Mouse (Mus musculus) CH12.LX (cell line): ENCODE results near the gene Col16a1. TPM values are rescaled to one million over a fixed set of nuclear protein-coding genes. Genes with fewer than 3 reads are reported as not detected.

Source experiments
- DNase-seq: peaks from one replicate; pipeline ENCODE4 v3.0.0-alpha.2; 2013; ENCODE audit errors: extremely low read depth
- H3K27ac ChIP-seq: 2 replicates; pipeline ENCODE4 v1.5.1; 2012; ENCODE audit warnings: low read depth, mild to moderate bottlenecking, control low read depth, moderate library complexity; ENCODE audit not compliant: insufficient read depth
- H3K27me3 ChIP-seq: replicated peaks from 2 replicates; pipeline ENCODE3; 2012; ENCODE audit warnings: inconsistent platforms
- H3K36me3 ChIP-seq, 2 experiments: replicated peaks in 1 of 2; 2 replicates each; pipeline versions ENCODE3 to v1.6.1; 2012; ENCODE audit warnings: inconsistent platforms in 1 of 2, low read length in 1 of 2, mild to moderate bottlenecking in 1 of 2, mixed read lengths in 1 of 2, moderate library complexity in 1 of 2; ENCODE audit not compliant: control insufficient read depth in 1 of 2, insufficient read depth in 1 of 2
- H3K4me1 ChIP-seq, 2 experiments: 2 replicates each; pipeline ENCODE4 v1.6.1; 2012; ENCODE audit warnings: inconsistent platforms in 1 of 2, moderate library complexity in 1 of 2; ENCODE audit not compliant: insufficient read depth in 2 of 2, control insufficient read depth in 1 of 2
- H3K4me2 ChIP-seq: 2 replicates; pipeline ENCODE4 v1.6.1; 2012; ENCODE audit warnings: low read depth, mild to moderate bottlenecking, control low read depth; ENCODE audit not compliant: poor library complexity, insufficient read depth, severe bottlenecking
- H3K4me3 ChIP-seq, 3 experiments: fragments of 150-350 bp in 1 of 3; sonication (generic) in 1 of 3; replicated peaks in 1 of 3; 2 replicates each; pipeline versions ENCODE3 to v1.5.1; 2011 to 2012; ENCODE audit warnings: low read depth in 2 of 3, low read length in 2 of 3, mild to moderate bottlenecking in 2 of 3, moderate library complexity in 2 of 3, control low read depth in 1 of 3, improper control_type of control experiment in 1 of 3, inconsistent platforms in 1 of 3, mixed read lengths in 1 of 3; ENCODE audit not compliant: poor library complexity in 1 of 3
- H3K79me2 ChIP-seq: replicated peaks from 2 replicates; pipeline ENCODE4 v1.6.1; 2012; ENCODE audit warnings: mild to moderate bottlenecking, moderate library complexity; ENCODE audit not compliant: control insufficient read depth, poor library complexity, insufficient read depth, severe bottlenecking; ENCODE audit errors: extremely low read depth
- H3K9ac ChIP-seq: 2 replicates; pipeline ENCODE4 v1.6.1; 2012; ENCODE audit warnings: low read depth, mild to moderate bottlenecking, control low read depth, moderate library complexity; ENCODE audit not compliant: insufficient read depth
- H3K9me3 ChIP-seq: replicated peaks from 2 replicates; pipeline ENCODE3; 2012; ENCODE audit warnings: low read length, inconsistent platforms, mixed read lengths
- BHLHE40 ChIP-seq: IDR thresholded peaks from 2 replicates; pipeline ENCODE4 v1.6.1; 2011; ENCODE audit warnings: mild to moderate bottlenecking, low read depth, low read length, improper control_type of control experiment
- E2F4 ChIP-seq: IDR thresholded peaks from 2 replicates; pipeline ENCODE4 v1.6.1; 2011; ENCODE audit warnings: low read depth, low read length, improper control_type of control experiment; ENCODE audit not compliant: insufficient replicate concordance
- ELF1 ChIP-seq: IDR thresholded peaks from 2 replicates; pipeline ENCODE4 v1.6.1; 2014; ENCODE audit warnings: low read depth, mild to moderate bottlenecking, inconsistent platforms, low read length, improper control_type of control experiment
- EP300 ChIP-seq: IDR thresholded peaks from 2 replicates; pipeline ENCODE4 v1.6.1; 2011; ENCODE audit warnings: low read length, improper control_type of control experiment
- HCFC1 ChIP-seq: IDR thresholded peaks from 2 replicates; pipeline ENCODE4 v1.6.1; 2012; ENCODE audit warnings: low read depth, mild to moderate bottlenecking, inconsistent platforms, low read length, improper control_type of control experiment
- JUN ChIP-seq: IDR thresholded peaks from 2 replicates; pipeline ENCODE4 v1.6.1; 2011; ENCODE audit warnings: low read depth, mild to moderate bottlenecking, low read length, improper control_type of control experiment, moderate library complexity; ENCODE audit not compliant: insufficient read depth
- KAT2A ChIP-seq: IDR thresholded peaks from 2 replicates; pipeline ENCODE4 v1.6.1; 2012; ENCODE audit warnings: low read length, improper control_type of control experiment, inconsistent platforms; ENCODE audit not compliant: insufficient replicate concordance
- MAX ChIP-seq: IDR thresholded peaks from 2 replicates; pipeline ENCODE4 v1.6.1; 2011; ENCODE audit warnings: low read length, improper control_type of control experiment
- MAZ ChIP-seq: IDR thresholded peaks from 2 replicates; pipeline ENCODE4 v1.6.1; 2012; ENCODE audit warnings: low read depth, mild to moderate bottlenecking, inconsistent platforms, low read length, improper control_type of control experiment, moderate library complexity
- MEF2A ChIP-seq: IDR thresholded peaks from 2 replicates; pipeline ENCODE4 v1.6.1; 2014; ENCODE audit warnings: low read depth, mild to moderate bottlenecking, inconsistent platforms, low read length, improper control_type of control experiment, borderline replicate concordance
- MYC ChIP-seq: IDR thresholded peaks from 2 replicates; pipeline ENCODE4 v1.6.1; 2011; ENCODE audit warnings: low read depth, mild to moderate bottlenecking, improper control_type of control experiment, low read length
- NELFE ChIP-seq: IDR thresholded peaks from 2 replicates; pipeline ENCODE4 v1.6.1; 2011; ENCODE audit warnings: low read depth, low read length, improper control_type of control experiment
- NRF1 ChIP-seq: IDR thresholded peaks from 2 replicates; pipeline ENCODE4 v1.6.1; 2014; ENCODE audit warnings: low read depth, mild to moderate bottlenecking, inconsistent platforms, low read length, improper control_type of control experiment, moderate library complexity
- PAX5 ChIP-seq: IDR thresholded peaks from 2 replicates; pipeline ENCODE4 v1.6.1; 2012; ENCODE audit warnings: low read length, inconsistent platforms, mixed read lengths
- POLR2AphosphoS2 ChIP-seq: IDR thresholded peaks from 2 replicates; pipeline ENCODE4 v1.6.1; 2011; ENCODE audit warnings: low read depth, low read length, improper control_type of control experiment
- RCOR1 ChIP-seq: conservative IDR thresholded peaks from 2 replicates; pipeline ENCODE4 v1.6.1; 2012; ENCODE audit warnings: low read depth, mild to moderate bottlenecking, inconsistent platforms, low read length, improper control_type of control experiment
- SIN3A ChIP-seq: IDR thresholded peaks from 2 replicates; pipeline ENCODE4 v1.6.1; 2012; ENCODE audit warnings: low read length, improper control_type of control experiment, inconsistent platforms
- TBP ChIP-seq: conservative IDR thresholded peaks from 2 replicates; pipeline ENCODE4 v1.6.1; 2011; ENCODE audit warnings: low read depth, low read length, improper control_type of control experiment
- UBTF ChIP-seq: IDR thresholded peaks from 2 replicates; pipeline ENCODE4 v1.6.1; 2012; ENCODE audit warnings: low read depth, mild to moderate bottlenecking, inconsistent platforms, low read length, improper control_type of control experiment, moderate library complexity
- USF2 ChIP-seq: conservative IDR thresholded peaks from 2 replicates; pipeline ENCODE4 v1.6.1; 2011; ENCODE audit warnings: low read depth, low read length, improper control_type of control experiment
- ZC3H11A ChIP-seq: IDR thresholded peaks from 2 replicates; pipeline ENCODE4 v1.6.1; 2012; ENCODE audit warnings: low read depth, mild to moderate bottlenecking, inconsistent platforms, low read length, improper control_type of control experiment
- ZKSCAN1 ChIP-seq: IDR thresholded peaks from 2 replicates; pipeline ENCODE4 v1.6.1; 2012; ENCODE audit warnings: low read depth, inconsistent platforms, low read length, improper control_type of control experiment, borderline replicate concordance
- ZMIZ1 ChIP-seq: IDR thresholded peaks from 2 replicates; pipeline ENCODE4 v1.6.1; 2012; ENCODE audit warnings: low read depth, mild to moderate bottlenecking, inconsistent platforms, low read length, improper control_type of control experiment
- ZNF384 ChIP-seq: IDR thresholded peaks from 2 replicates; pipeline ENCODE4 v1.6.1; 2012; ENCODE audit warnings: low read depth, low read length, improper control_type of control experiment, inconsistent platforms
- dilution Hi-C: fragments of 300-500 bp; cut with MboI; formaldehyde crosslinking; loops from 2 replicates; pipeline ENCODE4 v1.14.3; 2020; ENCODE audit warnings: low sequenced_read_pairs; ENCODE audit not compliant: extremely low pct_unique_long_range_greater_than_20kb, extremely low pct_ligation_motif_present
- in situ Hi-C: fragments of 300-500 bp; cut with MboI; formaldehyde crosslinking; loops from 3 replicates; pipeline ENCODE4 v1.14.3; 2019; ENCODE audit warnings: low sequenced_read_pairs, low pct_ligation_motif_present, low pct_unique_long_range_greater_than_20kb, mixed read lengths
- polyA plus RNA-seq: library from polyadenylated mRNA; unstranded; fragments of >175 nt; gene quantifications from 2 replicates; pipeline ENCODE4 v1.2.1, GENCODE M21; 2012; ENCODE audit warnings: low read depth; ENCODE audit not compliant: insufficient read length
- total RNA-seq, 2 experiments: library from RNA; depleted of rRNA; stranded (reverse); fragments of 300-350 nt in 1 of 2; fragments of >200 nt in 1 of 2; gene quantifications; 2 replicates each; pipeline ENCODE4 v1.2.3; 2012 to 2014

The Col16a1 gene
- total and polyA plus RNA-seq, 3 experiments: not detected

DNA sequence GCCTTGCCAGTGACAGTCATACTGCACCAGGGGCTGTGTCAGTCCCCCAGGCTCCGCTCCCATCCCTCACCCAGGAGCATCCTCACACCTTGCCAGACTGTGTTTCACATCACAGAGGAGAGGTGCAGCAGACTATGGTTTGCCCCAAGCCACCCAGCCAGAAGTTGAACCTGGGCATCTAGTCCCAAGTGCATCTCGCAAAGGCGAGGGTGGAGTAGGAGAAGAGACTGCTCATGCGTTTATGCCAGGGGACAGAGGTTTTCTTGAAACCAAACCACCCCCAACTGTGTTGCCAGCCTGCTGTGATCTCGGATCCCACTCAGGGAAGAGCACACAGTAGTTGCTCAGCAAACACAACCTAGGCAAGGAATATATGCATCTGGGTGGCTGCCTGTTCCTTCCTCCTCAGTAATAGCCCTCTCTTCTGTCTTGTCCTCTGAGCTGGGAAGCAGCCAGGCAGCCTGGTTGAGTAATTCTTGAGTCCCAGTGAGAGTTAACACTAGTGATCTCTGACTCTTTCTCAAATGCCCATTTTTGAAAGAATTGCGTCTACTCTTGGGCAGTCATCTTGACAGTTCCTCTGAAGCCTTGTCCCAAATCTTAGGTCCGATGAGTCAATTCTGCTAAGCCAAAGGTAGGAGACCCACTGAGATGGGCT, 83.9 kb downstream of the Col16a1 start:
- no peak overlapping the region for H3K4me3 ChIP-seq
- DNase-seq: no peak
- H3K36me3 ChIP-seq: peaks cover 10 to 20% of the 10 kb centered on the region in 2 experiments
- H3K79me2 ChIP-seq: no peaks in the 10 kb centered on the region
- no peak overlapping the region for H3K4me2 ChIP-seq
- H3K4me1 ChIP-seq: no peaks in the 10 kb centered on the region
- no peaks in the 10 kb centered on the region for H3K9me3 ChIP-seq
- H3K9ac ChIP-seq: no peak overlapping the region
- dilution Hi-C loops (no loop called here), in situ Hi-C loops (no loop called here)
- H3K27ac ChIP-seq: no peak overlapping the region
- TF ChIP-seq MEF2A: no peak
- no peak for TF ChIP-seq BHLHE40
- no peak for TF ChIP-seq NRF1
- no peak for TF ChIP-seq MAZ
- no peak for TF ChIP-seq SIN3A
- no peak for TF ChIP-seq EP300
- no peak for TF ChIP-seq MAX
- TF ChIP-seq ZKSCAN1: no peak
- TF ChIP-seq ZC3H11A: no peak
- TF ChIP-seq JUN: no peak
- no peak for TF ChIP-seq POLR2AphosphoS2
- no peak for TF ChIP-seq MYC
- no peak for TF ChIP-seq ZMIZ1
- no peak for TF ChIP-seq KAT2A
- no peak for TF ChIP-seq ZNF384
- no peak for TF ChIP-seq E2F4
- TF ChIP-seq ELF1: no peak
- no peak for TF ChIP-seq USF2
- no peak for TF ChIP-seq TBP
- no peak for TF ChIP-seq HCFC1
- H3K27me3 ChIP-seq: peaks cover 53% of the 10 kb centered on the region

DNA sequence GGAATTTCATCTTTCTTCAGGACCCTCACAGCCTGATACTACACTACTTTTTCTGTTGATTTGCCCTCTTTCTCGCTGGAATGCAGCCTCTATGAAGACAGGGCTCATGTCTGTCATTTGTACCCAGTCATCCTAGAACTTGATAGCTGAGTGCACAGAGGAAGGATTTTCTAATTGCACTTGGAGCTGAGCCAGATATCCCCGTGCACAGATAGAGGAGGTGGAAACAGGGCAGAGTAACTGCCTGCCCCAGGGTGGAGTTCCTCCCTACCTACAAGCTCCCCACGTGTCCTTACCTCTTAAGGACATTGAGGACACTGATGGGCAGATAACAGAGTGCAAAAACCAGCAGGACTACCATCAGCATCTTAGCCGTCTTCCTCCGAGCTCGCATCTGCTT, 85.8 kb downstream of the Col16a1 start:
- no peaks in the 10 kb centered on the region for H3K79me2 ChIP-seq
- no peaks in the 10 kb centered on the region for H3K4me1 ChIP-seq
- no peak overlapping the region for H3K27ac ChIP-seq
- no peaks in the 10 kb centered on the region for H3K9me3 ChIP-seq
- H3K27me3 ChIP-seq: peaks cover 69% of the 10 kb centered on the region
- no peak overlapping the region for H3K4me3 ChIP-seq
- DNase-seq: no peak
- H3K4me2 ChIP-seq: no peak overlapping the region
- dilution Hi-C loops (no loop called here), in situ Hi-C loops (no loop called here)
- H3K9ac ChIP-seq: no peak overlapping the region
- peaks cover 0 to 2% of the 10 kb centered on the region in 2 experiments for H3K36me3 ChIP-seq
- TF ChIP-seq ZC3H11A (no peak), ELF1 (no peak), ZKSCAN1 (no peak), UBTF (no peak), NELFE (no peak), RCOR1 (no peak), MAX (no peak), MYC (no peak), PAX5 (no peak), HCFC1 (no peak)
- TF ChIP-seq, all 38 proteins: peak for 0
